Mouse (Mus musculus): ENCODE measurements at regions not wholly inside any gene's neighbourhood (a gene's known extent, or its start where the extent isn't known, plus 50 kb on each side); places are given as distances from the start of the nearest gene placed in this dataset.

DNA sequence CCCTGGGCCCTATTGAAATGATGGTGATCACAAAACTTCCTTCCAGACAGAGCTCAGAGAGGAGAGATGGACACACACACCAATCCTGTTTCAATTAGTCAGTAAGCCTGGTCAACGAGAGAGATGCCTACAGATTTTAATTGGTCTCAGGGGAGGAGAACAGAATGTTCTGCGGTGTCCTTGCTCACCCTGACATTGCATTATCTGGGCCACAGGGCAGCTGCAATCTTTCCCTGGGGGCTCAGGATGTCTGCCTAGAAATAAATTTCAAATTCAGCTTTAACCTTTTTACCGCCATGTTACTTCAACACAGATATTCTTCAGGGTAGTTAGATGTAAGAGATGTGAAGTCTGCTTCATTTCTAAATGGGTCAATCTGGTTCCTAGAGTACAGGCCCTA lies 115.0 kb upstream of the Dusp10 start:
- peak in 1 of 2 experiments; percentile 7 for DNase-seq

GRCm38 (mm10) chr1:183904564-183904963 lies 108.5 kb upstream of the Dusp10 start:
- no peak for DNase-seq

GRCm38 (mm10) chr1:183905345-183906142 lies 107.6 kb upstream of the Dusp10 start:
- peak in 1 of 2 experiments; percentile 6 for DNase-seq

- DNase-seq, result no peak
Measured at GRCm38 (mm10) chr1:183917656-183918055, 95.4 kb upstream of the Dusp10 start.

DNA sequence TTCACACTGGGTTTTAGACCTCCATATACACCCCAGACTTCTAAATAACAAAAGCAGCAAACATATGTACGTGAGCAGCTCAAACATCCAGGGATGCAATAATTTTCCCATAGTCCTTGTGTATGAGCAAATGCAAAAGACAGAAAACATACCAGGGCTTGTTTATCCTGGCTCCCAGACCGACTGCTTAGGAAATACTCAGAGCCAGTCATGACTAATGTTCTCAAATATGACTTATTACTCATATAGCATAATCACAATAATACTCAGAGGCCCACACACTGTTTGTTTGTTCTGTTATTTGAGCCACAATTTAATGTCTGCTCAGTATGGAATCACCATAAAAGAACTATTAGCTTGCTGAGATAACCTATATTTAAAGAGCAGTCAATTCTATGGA lies 91.8 kb upstream of the Dusp10 start:
- DNase-seq, result no peak

GRCm38 (mm10) chr1:183928539-183928938 lies 84.6 kb upstream of the Dusp10 start:
- peak in 1 of 2 experiments; percentile 7 for DNase-seq

DNA sequence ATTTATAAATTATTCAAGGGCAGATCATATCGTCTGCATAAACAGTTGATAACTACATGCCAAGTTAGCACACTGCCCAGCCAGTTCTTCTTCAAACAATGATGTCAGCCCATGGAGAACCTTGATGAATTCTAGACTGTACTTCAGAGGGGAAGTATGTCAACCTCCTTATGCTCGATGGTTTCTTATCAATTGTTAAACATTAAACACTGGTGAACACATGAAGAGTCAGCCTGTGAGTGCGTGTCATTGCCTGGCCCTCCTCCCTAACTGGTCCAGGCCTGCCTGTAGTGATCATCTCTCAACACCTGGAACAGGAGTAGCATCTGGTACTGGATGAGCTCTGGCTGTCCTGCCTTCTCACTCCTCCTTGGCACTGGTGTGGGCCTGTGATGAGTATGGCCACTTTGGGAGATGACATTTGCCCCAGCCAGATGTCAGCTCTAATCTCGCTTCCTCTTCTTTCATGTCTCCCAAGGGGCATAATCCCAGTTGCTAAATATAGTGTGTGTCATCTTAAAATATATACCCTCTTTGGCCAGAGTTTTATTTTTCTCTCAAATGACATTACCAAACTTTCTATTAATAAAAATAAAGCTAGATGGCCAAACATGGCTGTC lies 82.6 kb upstream of the Dusp10 start:
- no peak for DNase-seq

- no peak for DNase-seq
Measured at GRCm38 (mm10) chr1:183931141-183931540, 82.0 kb upstream of the Dusp10 start.

DNA sequence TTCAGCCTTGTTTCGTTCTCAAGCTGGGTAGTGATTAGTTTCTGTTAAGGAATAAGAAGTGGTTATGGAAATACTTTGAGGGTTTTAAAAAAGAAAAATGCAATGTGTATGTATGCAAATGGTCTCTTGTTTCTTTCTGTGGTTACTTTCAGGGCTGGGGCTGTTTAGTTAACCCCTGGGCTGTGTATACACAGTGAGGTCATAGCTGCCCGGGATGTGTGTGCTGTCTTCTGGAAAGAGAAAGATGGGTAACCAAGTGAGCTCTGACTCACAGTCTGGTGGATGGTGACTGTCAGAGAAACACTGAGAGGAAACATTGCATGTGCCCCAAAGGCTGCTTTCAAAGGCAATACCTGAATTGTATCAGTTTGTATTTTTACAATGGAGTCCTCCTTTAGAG lies 79.3 kb upstream of the Dusp10 start:
- no peak for DNase-seq

- no peak for DNase-seq
Measured at GRCm38 (mm10) chr1:183937166-183937565, 75.9 kb upstream of the Dusp10 start.

DNA sequence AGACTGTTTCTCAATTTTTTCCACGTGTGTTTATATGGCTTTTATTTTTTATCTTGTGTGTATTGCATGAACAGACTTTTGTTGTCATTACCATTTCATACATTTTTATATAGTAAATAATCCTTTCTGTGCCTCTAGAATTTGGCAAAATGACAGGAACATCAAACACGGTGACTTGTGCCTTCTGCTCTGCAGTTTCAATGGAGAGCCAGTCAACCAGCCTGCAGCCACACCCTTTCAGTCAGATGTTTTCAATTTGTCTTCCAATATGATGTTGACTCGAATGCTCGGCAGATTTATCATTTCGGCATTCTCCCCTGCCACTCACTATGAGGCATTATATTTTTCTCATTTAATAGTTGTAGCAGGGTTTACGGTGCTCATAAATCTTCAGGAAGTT lies 74.7 kb upstream of the Dusp10 start:
- DNase-seq, result no peak

DNA sequence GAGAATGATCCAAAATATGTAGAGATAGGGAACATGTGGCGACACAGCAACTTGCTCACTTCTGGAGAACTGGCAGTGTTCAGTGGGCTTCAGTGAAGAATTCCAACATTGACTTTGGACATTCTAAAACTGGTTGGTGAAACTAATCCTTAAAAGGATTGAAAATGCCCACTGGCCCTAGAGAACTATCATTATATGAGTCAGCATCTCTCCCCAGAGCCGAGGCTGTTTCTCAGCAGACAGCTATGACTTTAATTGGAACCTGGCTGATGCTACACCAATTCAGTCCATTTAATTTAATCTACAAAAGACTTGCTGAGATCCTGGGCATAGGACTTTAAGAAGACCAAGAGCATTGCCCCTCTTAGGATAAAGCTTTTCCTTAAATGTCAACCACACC lies 72.4 kb upstream of the Dusp10 start:
- no peak for DNase-seq

GRCm38 (mm10) chr1:183946241-183946640 lies 66.9 kb upstream of the Dusp10 start:
- DNase-seq, result no peak

- no peak for DNase-seq
Measured at GRCm38 (mm10) chr1:183947066-183947465, 66.0 kb upstream of the Dusp10 start.

DNA sequence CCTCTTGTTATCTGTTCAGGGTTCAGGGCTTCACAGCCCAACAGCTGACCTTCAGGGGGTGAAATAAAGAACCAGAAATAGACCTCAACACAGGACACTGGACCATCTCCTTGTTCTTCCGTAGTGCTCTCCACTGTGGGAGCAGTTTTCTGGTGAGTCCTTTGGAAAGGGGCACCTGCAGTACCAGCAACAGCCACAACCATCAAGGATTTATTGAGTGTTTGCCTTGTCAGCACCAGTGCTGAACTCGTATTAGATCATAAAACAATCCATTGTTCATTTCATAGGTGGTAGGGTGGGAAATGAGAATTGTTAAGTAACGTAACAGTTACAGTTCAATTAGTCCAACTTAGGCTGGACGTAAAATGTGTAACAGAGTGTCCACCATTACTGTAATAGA lies 63.9 kb upstream of the Dusp10 start:
- no peak for DNase-seq

GRCm38 (mm10) chr1:183954086-183954485 lies 59.0 kb upstream of the Dusp10 start:
- DNase-seq, result no peak

DNA sequence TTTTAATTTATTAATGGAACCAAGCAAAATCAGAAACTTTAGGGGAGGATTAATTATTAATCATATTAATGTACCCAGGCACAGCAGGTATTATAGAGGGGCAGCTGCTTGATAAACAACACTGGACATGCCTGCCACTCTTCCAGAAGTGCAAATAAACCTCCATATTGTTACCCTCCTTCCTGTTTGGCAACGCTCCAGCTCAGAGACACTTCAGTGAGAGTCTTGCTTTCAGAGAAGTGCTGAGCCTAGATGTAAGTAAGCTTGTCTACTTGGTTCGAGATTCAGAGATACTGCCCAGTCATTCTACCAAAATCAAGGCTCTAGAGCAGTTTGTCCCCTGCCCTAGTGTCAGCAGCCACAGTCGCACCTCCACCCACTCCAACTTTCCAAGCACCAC lies 56.7 kb upstream of the Dusp10 start:
- DNase-seq, result no peak

- no peak for DNase-seq
Measured at GRCm38 (mm10) chr1:183961383-183961782, 51.7 kb upstream of the Dusp10 start.

GRCm38 (mm10) chr1:183962486-183962885 lies 50.6 kb upstream of the Dusp10 start:
- no peak for DNase-seq

GRCm38 (mm10) chr1:183963286-183963685 lies 49.8 kb upstream of the Dusp10 start:
- DNase-seq, result no peak
